Mouse (Mus musculus) CH12.LX (cell line): Measurements from ENCODE around the gene Slc3a1. TPM values are rescaled to one million over a fixed set of nuclear protein-coding genes. Genes with fewer than 3 reads are reported as not detected.

Experiments used
- DNase-seq: peaks from one replicate; pipeline ENCODE4 v3.0.0-alpha.2; 2013; ENCODE audit errors: extremely low read depth
- H3K27ac ChIP-seq: 2 replicates; pipeline ENCODE4 v1.5.1; 2012; ENCODE audit warnings: low read depth, mild to moderate bottlenecking, control low read depth, moderate library complexity; ENCODE audit not compliant: insufficient read depth
- H3K27me3 ChIP-seq: replicated peaks from 2 replicates; pipeline ENCODE3; 2012; ENCODE audit warnings: inconsistent platforms
- H3K36me3 ChIP-seq, 2 experiments: replicated peaks in 1 of 2; 2 replicates each; pipeline versions ENCODE3 to v1.6.1; 2012; ENCODE audit warnings: inconsistent platforms in 1 of 2, low read length in 1 of 2, mild to moderate bottlenecking in 1 of 2, mixed read lengths in 1 of 2, moderate library complexity in 1 of 2; ENCODE audit not compliant: control insufficient read depth in 1 of 2, insufficient read depth in 1 of 2
- H3K4me1 ChIP-seq, 2 experiments: 2 replicates each; pipeline ENCODE4 v1.6.1; 2012; ENCODE audit warnings: inconsistent platforms in 1 of 2, moderate library complexity in 1 of 2; ENCODE audit not compliant: insufficient read depth in 2 of 2, control insufficient read depth in 1 of 2
- H3K4me2 ChIP-seq: 2 replicates; pipeline ENCODE4 v1.6.1; 2012; ENCODE audit warnings: low read depth, mild to moderate bottlenecking, control low read depth; ENCODE audit not compliant: poor library complexity, insufficient read depth, severe bottlenecking
- H3K4me3 ChIP-seq, 3 experiments: fragments of 150-350 bp in 1 of 3; sonication (generic) in 1 of 3; replicated peaks in 1 of 3; 2 replicates each; pipeline versions ENCODE3 to v1.5.1; 2011 to 2012; ENCODE audit warnings: low read depth in 2 of 3, low read length in 2 of 3, mild to moderate bottlenecking in 2 of 3, moderate library complexity in 2 of 3, control low read depth in 1 of 3, improper control_type of control experiment in 1 of 3, inconsistent platforms in 1 of 3, mixed read lengths in 1 of 3; ENCODE audit not compliant: poor library complexity in 1 of 3
- H3K79me2 ChIP-seq: replicated peaks from 2 replicates; pipeline ENCODE4 v1.6.1; 2012; ENCODE audit warnings: mild to moderate bottlenecking, moderate library complexity; ENCODE audit not compliant: control insufficient read depth, poor library complexity, insufficient read depth, severe bottlenecking; ENCODE audit errors: extremely low read depth
- H3K9ac ChIP-seq: 2 replicates; pipeline ENCODE4 v1.6.1; 2012; ENCODE audit warnings: low read depth, mild to moderate bottlenecking, control low read depth, moderate library complexity; ENCODE audit not compliant: insufficient read depth
- H3K9me3 ChIP-seq: replicated peaks from 2 replicates; pipeline ENCODE3; 2012; ENCODE audit warnings: low read length, inconsistent platforms, mixed read lengths
- CHD1 ChIP-seq: IDR thresholded peaks from 2 replicates; pipeline ENCODE4 v1.6.1; 2012; ENCODE audit warnings: low read depth, low read length, improper control_type of control experiment, inconsistent platforms
- CHD2 ChIP-seq: IDR thresholded peaks from 2 replicates; pipeline ENCODE4 v1.6.1; 2011; ENCODE audit warnings: low read length, improper control_type of control experiment
- E2F4 ChIP-seq: IDR thresholded peaks from 2 replicates; pipeline ENCODE4 v1.6.1; 2011; ENCODE audit warnings: low read depth, low read length, improper control_type of control experiment; ENCODE audit not compliant: insufficient replicate concordance
- ETS1 ChIP-seq: conservative IDR thresholded peaks from 2 replicates; pipeline ENCODE4 v1.6.1; 2012; ENCODE audit warnings: low read depth, mild to moderate bottlenecking, inconsistent platforms, low read length, improper control_type of control experiment, moderate library complexity
- GABPA ChIP-seq: IDR thresholded peaks from 2 replicates; pipeline ENCODE4 v1.6.1; 2012; ENCODE audit warnings: low read depth, low read length, improper control_type of control experiment, inconsistent platforms; ENCODE audit not compliant: insufficient replicate concordance
- HCFC1 ChIP-seq: IDR thresholded peaks from 2 replicates; pipeline ENCODE4 v1.6.1; 2012; ENCODE audit warnings: low read depth, mild to moderate bottlenecking, inconsistent platforms, low read length, improper control_type of control experiment
- JUND ChIP-seq: conservative IDR thresholded peaks from 2 replicates; pipeline ENCODE4 v1.6.1; 2011; ENCODE audit warnings: low read depth, low read length, improper control_type of control experiment
- MAFK ChIP-seq: IDR thresholded peaks from 2 replicates; pipeline ENCODE4 v1.6.1; 2011; ENCODE audit warnings: low read length, improper control_type of control experiment; ENCODE audit not compliant: insufficient replicate concordance
- MAX ChIP-seq: IDR thresholded peaks from 2 replicates; pipeline ENCODE4 v1.6.1; 2011; ENCODE audit warnings: low read length, improper control_type of control experiment
- MAZ ChIP-seq: IDR thresholded peaks from 2 replicates; pipeline ENCODE4 v1.6.1; 2012; ENCODE audit warnings: low read depth, mild to moderate bottlenecking, inconsistent platforms, low read length, improper control_type of control experiment, moderate library complexity
- MEF2A ChIP-seq: IDR thresholded peaks from 2 replicates; pipeline ENCODE4 v1.6.1; 2014; ENCODE audit warnings: low read depth, mild to moderate bottlenecking, inconsistent platforms, low read length, improper control_type of control experiment, borderline replicate concordance
- MYC ChIP-seq: IDR thresholded peaks from 2 replicates; pipeline ENCODE4 v1.6.1; 2011; ENCODE audit warnings: low read depth, mild to moderate bottlenecking, improper control_type of control experiment, low read length
- NELFE ChIP-seq: IDR thresholded peaks from 2 replicates; pipeline ENCODE4 v1.6.1; 2011; ENCODE audit warnings: low read depth, low read length, improper control_type of control experiment
- NRF1 ChIP-seq: IDR thresholded peaks from 2 replicates; pipeline ENCODE4 v1.6.1; 2014; ENCODE audit warnings: low read depth, mild to moderate bottlenecking, inconsistent platforms, low read length, improper control_type of control experiment, moderate library complexity
- POLR2A ChIP-seq: IDR thresholded peaks from 2 replicates; pipeline ENCODE4 v1.6.1; 2011; ENCODE audit warnings: low read depth, mild to moderate bottlenecking, improper control_type of control experiment, low read length
- RAD21 ChIP-seq: IDR thresholded peaks from 2 replicates; pipeline ENCODE4 v1.6.1; 2011; ENCODE audit warnings: low read depth, mild to moderate bottlenecking, low read length, improper control_type of control experiment, moderate library complexity
- SMC3 ChIP-seq: IDR thresholded peaks from 2 replicates; pipeline ENCODE4 v1.6.1; 2011; ENCODE audit warnings: low read depth, low read length, improper control_type of control experiment
- TBP ChIP-seq: conservative IDR thresholded peaks from 2 replicates; pipeline ENCODE4 v1.6.1; 2011; ENCODE audit warnings: low read depth, low read length, improper control_type of control experiment
- UBTF ChIP-seq: IDR thresholded peaks from 2 replicates; pipeline ENCODE4 v1.6.1; 2012; ENCODE audit warnings: low read depth, mild to moderate bottlenecking, inconsistent platforms, low read length, improper control_type of control experiment, moderate library complexity
- USF1 ChIP-seq: IDR thresholded peaks from 2 replicates; pipeline ENCODE4 v1.6.1; 2014; ENCODE audit warnings: low read depth, mild to moderate bottlenecking, inconsistent platforms, low read length, improper control_type of control experiment
- ZC3H11A ChIP-seq: IDR thresholded peaks from 2 replicates; pipeline ENCODE4 v1.6.1; 2012; ENCODE audit warnings: low read depth, mild to moderate bottlenecking, inconsistent platforms, low read length, improper control_type of control experiment
- ZKSCAN1 ChIP-seq: IDR thresholded peaks from 2 replicates; pipeline ENCODE4 v1.6.1; 2012; ENCODE audit warnings: low read depth, inconsistent platforms, low read length, improper control_type of control experiment, borderline replicate concordance
- ZMIZ1 ChIP-seq: IDR thresholded peaks from 2 replicates; pipeline ENCODE4 v1.6.1; 2012; ENCODE audit warnings: low read depth, mild to moderate bottlenecking, inconsistent platforms, low read length, improper control_type of control experiment
- ZNF384 ChIP-seq: IDR thresholded peaks from 2 replicates; pipeline ENCODE4 v1.6.1; 2012; ENCODE audit warnings: low read depth, low read length, improper control_type of control experiment, inconsistent platforms
- dilution Hi-C: fragments of 300-500 bp; cut with MboI; formaldehyde crosslinking; loops from 2 replicates; pipeline ENCODE4 v1.14.3; 2020; ENCODE audit warnings: low sequenced_read_pairs; ENCODE audit not compliant: extremely low pct_unique_long_range_greater_than_20kb, extremely low pct_ligation_motif_present
- in situ Hi-C: fragments of 300-500 bp; cut with MboI; formaldehyde crosslinking; loops from 3 replicates; pipeline ENCODE4 v1.14.3; 2019; ENCODE audit warnings: low sequenced_read_pairs, low pct_ligation_motif_present, low pct_unique_long_range_greater_than_20kb, mixed read lengths
- polyA plus RNA-seq: library from polyadenylated mRNA; unstranded; fragments of >175 nt; gene quantifications from 2 replicates; pipeline ENCODE4 v1.2.1, GENCODE M21; 2012; ENCODE audit warnings: low read depth; ENCODE audit not compliant: insufficient read length
- total RNA-seq, 2 experiments: library from RNA; depleted of rRNA; stranded (reverse); fragments of 300-350 nt in 1 of 2; fragments of >200 nt in 1 of 2; gene quantifications; 2 replicates each; pipeline ENCODE4 v1.2.3; 2012 to 2014

Gene Slc3a1
- total RNA-seq (2012; rRNA removed) (0.04 TPM in 1 of 2 replicates, not detected in the other), total RNA-seq (2014; rRNA removed) (not detected in 2 replicates), polyA plus RNA-seq (not detected in 2 replicates)

GRCm38 (mm10) chr17:85028093-85028739 is at the start of gene Slc3a1:
Slc3a1 (plus strand) TSS chr17:85028376.
- Histone ChIP-seq H3K4me1 (peaks cover 2 to 6% of the 10 kb centered on the region in 2 experiments; a peak in 3 of 4 replicates), H3K9me3 (no peaks in the 10 kb centered on the region), H3K27me3 (no peaks in the 10 kb centered on the region), H3K79me2 (no peaks in the 10 kb centered on the region), H3K4me3 (no peak within 1 kb of the TSS), H3K9ac (no peak within 1 kb of the TSS), H3K27ac (no peak within 1 kb of the TSS), H3K4me2 (no peak within 1 kb of the TSS), H3K36me3 (peaks cover 0 to 8% of the 10 kb centered on the region in 2 experiments)
- dilution Hi-C loops (no loop called here), in situ Hi-C loops (no loop called here)
- TF ChIP-seq TBP (no peak), E2F4 (no peak), JUND (no peak), UBTF (no peak), MEF2A (no peak), NRF1 (no peak)
- DNase-seq: no peak

- TF ChIP-seq RAD21 (no peak), POLR2A (no peak), ZKSCAN1 (no peak), NELFE (no peak), NRF1 (no peak), JUND (no peak), ZNF384 (0 out of 2 replicates have a peak, but pooled peaks have one; percentile 24)
- TF ChIP-seq, all 38 proteins: peak for 1
- no peak for DNase-seq
- Histone ChIP-seq H3K27ac (no peak overlapping the region), H3K36me3 (peaks cover 3 to 40% of the 10 kb centered on the region in 2 experiments), H3K9me3 (peaks cover 3% of the 10 kb centered on the region), H3K4me1 (peaks cover 0 to 21% of the 10 kb centered on the region in 2 experiments; a peak in 1 of 4 replicates), H3K27me3 (no peaks in the 10 kb centered on the region), H3K79me2 (peaks cover 24% of the 10 kb centered on the region), H3K4me2 (no peak overlapping the region), H3K4me3 (no peak overlapping the region), H3K9ac (no peak overlapping the region)
- in situ Hi-C loops: no loop called here
- dilution Hi-C loops: no loop called here
Observed at GRCm38 (mm10) chr17:84981721-84982120, 46.5 kb upstream of the Slc3a1 start.

- Histone ChIP-seq H3K9me3 (no peaks in the 10 kb centered on the region), H3K36me3 (peaks cover 3 to 42% of the 10 kb centered on the region in 2 experiments), H3K4me3 (no peak overlapping the region), H3K79me2 (peaks cover 21% of the 10 kb centered on the region), H3K27ac (no peak overlapping the region), H3K9ac (no peak overlapping the region), H3K4me1 (peaks cover 0 to 21% of the 10 kb centered on the region in 2 experiments; a peak in 1 of 4 replicates), H3K4me2 (no peak overlapping the region), H3K27me3 (no peaks in the 10 kb centered on the region)
- TF ChIP-seq MEF2A (no peak), ZC3H11A (no peak), MYC (no peak), MAX (no peak), GABPA (no peak), USF1 (no peak), HCFC1 (no peak), MAFK (no peak), ZNF384 (no peak), SMC3 (no peak), NELFE (no peak), MAZ (no peak), CHD2 (no peak), ETS1 (no peak), RAD21 (no peak), CHD1 (no peak), TBP (no peak), E2F4 (no peak), ZMIZ1 (no peak)
- in situ Hi-C loops: no loop called here
- no peak for DNase-seq
- dilution Hi-C loops: no loop called here
Observed at GRCm38 (mm10) chr17:84982735-84983134, 45.4 kb upstream of the Slc3a1 start.
